ENCODE assay signal across 7 mouse cellular contexts in genomic region chr13:96697805-96698586, GRCm38 (mm10).
DNase-seq lines count a peak whose midpoint lies in the region; ATAC-seq lines count a peak whose summit lies in the region.

No protein-coding gene starts in this region.

- no peak for ATAC-seq in frontal cortex, adult (ENCODE audit: low TSS enrichment)

- DNase-seq in NIH3T3 (ENCODE audit: low read depth) = peak; percentile 30
- DNase-seq in embryo, embryonic 11 days = peak; percentile 6
- DNase-seq in kidney, postnatal 14 days = peak; percentile 12
- peak; percentile 41 for DNase-seq in spleen, adult 12 weeks (ENCODE audit: low spot score)
- DNase-seq in left cerebral cortex, adult 9 months (ENCODE audit: low spot score in 2 of 2) = no peak
- no peak for DNase-seq in layer of hippocampus, adult 11-12 months (ENCODE audit: low spot score)

Comparison
In these comparisons a context has a peak if more than half of its experiments do, and no peak if none do; other contexts are left out.
1. DNase-seq: peak in NIH3T3 (single experiment), embryo, embryonic 11 days (single experiment), kidney, postnatal 14 days (single experiment) and spleen, adult 12 weeks (single experiment); none in left cerebral cortex, adult 9 months (0 of 2) and layer of hippocampus, adult 11-12 months (single experiment).